ENCODE assay signal across 24 mouse cellular contexts in the genomic region with DNA sequence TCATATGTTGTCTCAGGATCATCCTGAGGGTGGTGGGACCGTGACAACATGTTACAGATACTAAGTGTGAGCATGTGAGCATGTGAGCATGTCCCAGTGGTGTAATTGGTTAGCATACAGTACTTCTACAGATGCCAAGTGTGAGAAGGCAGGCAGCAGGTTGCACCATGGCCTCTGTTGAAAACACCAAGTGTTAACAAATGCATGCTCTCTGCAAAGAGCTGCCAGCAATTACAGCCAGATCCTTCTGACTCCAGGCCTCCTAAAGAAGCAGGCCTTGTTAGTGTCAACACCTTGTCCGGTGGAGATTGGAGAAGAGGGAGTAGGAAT. TPM values are rescaled to one million over a fixed set of nuclear protein-coding genes. Genes with fewer than 3 reads are reported as not detected.
A peak's percentile ranks its signal among the peaks of the same experiment; 100 is the strongest.
DNase-seq lines count a peak whose midpoint lies in the region; ATAC-seq and TF ChIP-seq lines count a peak whose summit lies in the region.
"Had no signal": no experiment of that assay in that cellular context is flagged by ENCODE, and none has a peak within 500 bp of the region (broad histone marks: within the 10 kb centered on the region; RNA-seq: fewer than 3 reads in every experiment).

No protein-coding gene starts in this region.

- no peak for TF ChIP-seq CTCF in forebrain, postnatal 0 days (IDR thresholded peaks at IDR 0.05; ENCODE audit: low read depth)

- no peak overlapping the region for H3K4me3 ChIP-seq in forebrain, postnatal 0 days (ENCODE audit: low read depth, low read length)
- no peak overlapping the region for H3K4me3 ChIP-seq in forebrain, embryonic 12.5 days (replicated peaks)
- no peak overlapping the region for H3K4me3 ChIP-seq in neural tube, embryonic 13.5 days
- H3K4me3 ChIP-seq in neural tube, embryonic 15.5 days (replicated peaks): no peak overlapping the region
- no peak overlapping the region for H3K4me3 ChIP-seq in liver, embryonic 12.5 days
- H3K4me3 ChIP-seq: embryonic facial prominence, embryonic 12.5 days; heart, adult 2 months; left cerebral cortex, adult 2 months; limb, embryonic 15.5 days; midbrain, embryonic 13.5 days had no signal

- no peaks in the 10 kb centered on the region for H3K27me3 ChIP-seq in forebrain, postnatal 0 days (ENCODE audit: insufficient read depth, low read length)
- H3K27me3 ChIP-seq in forebrain, embryonic 12.5 days: no peaks in the 10 kb centered on the region
- H3K27me3 ChIP-seq in neural tube, embryonic 13.5 days: no peaks in the 10 kb centered on the region
- H3K27me3 ChIP-seq in neural tube, embryonic 15.5 days (replicated peaks): no peaks in the 10 kb centered on the region
- no peaks in the 10 kb centered on the region for H3K27me3 ChIP-seq in liver, embryonic 12.5 days (replicated peaks)
- H3K27me3 ChIP-seq: embryonic facial prominence, embryonic 12.5 days; limb, embryonic 15.5 days; midbrain, embryonic 13.5 days had no signal

- 74% methylated on average over 2 of the region's 2 CpGs for WGBS in forebrain, postnatal 0 days
- WGBS in forebrain, embryonic 12.5 days: 81% methylated on average over 2 of the region's 2 CpGs
- WGBS in neural tube, embryonic 13.5 days: 81% methylated on average over 2 of the region's 2 CpGs
- WGBS in neural tube, embryonic 15.5 days: 80% methylated on average over 2 of the region's 2 CpGs
- WGBS in liver, embryonic 12.5 days (ENCODE audit: insufficient replicate concordance): 70% methylated on average over 2 of the region's 2 CpGs

- no peak overlapping the region for H3K9ac ChIP-seq in forebrain, postnatal 0 days
- no peak overlapping the region for H3K9ac ChIP-seq in forebrain, embryonic 12.5 days
- H3K9ac ChIP-seq in neural tube, embryonic 13.5 days: no peak overlapping the region
- no peak overlapping the region for H3K9ac ChIP-seq in neural tube, embryonic 15.5 days (replicated peaks)
- peak overlapping the region; percentile 66 for H3K9ac ChIP-seq in liver, embryonic 12.5 days
- H3K9ac ChIP-seq: embryonic facial prominence, embryonic 12.5 days; limb, embryonic 15.5 days; midbrain, embryonic 13.5 days had no signal

- no peak overlapping the region for H3K27ac ChIP-seq in forebrain, postnatal 0 days (ENCODE audit: low read depth, low read length)
- H3K27ac ChIP-seq in forebrain, embryonic 12.5 days: no peak overlapping the region
- peak overlapping the region; percentile 67 for H3K27ac ChIP-seq in neural tube, embryonic 13.5 days (replicated peaks)
- H3K27ac ChIP-seq in neural tube, embryonic 15.5 days (replicated peaks): no peak overlapping the region
- peak overlapping the region; percentile 89 for H3K27ac ChIP-seq in liver, embryonic 12.5 days
- H3K27ac ChIP-seq: embryonic facial prominence, embryonic 12.5 days; heart, adult 2 months; hindbrain, postnatal 0 days; left cerebral cortex, adult 2 months; limb, embryonic 15.5 days; midbrain, embryonic 13.5 days had no signal

- no peaks in the 10 kb centered on the region for H3K4me1 ChIP-seq in forebrain, postnatal 0 days (ENCODE audit: insufficient read depth)
- no peaks in the 10 kb centered on the region for H3K4me1 ChIP-seq in forebrain, embryonic 12.5 days
- peaks cover 27% of the 10 kb centered on the region for H3K4me1 ChIP-seq in neural tube, embryonic 13.5 days (replicated peaks)
- H3K4me1 ChIP-seq in neural tube, embryonic 15.5 days: peaks cover 19% of the 10 kb centered on the region
- H3K4me1 ChIP-seq in liver, embryonic 12.5 days: peaks cover 86% of the 10 kb centered on the region
- H3K4me1 ChIP-seq: embryonic facial prominence, embryonic 12.5 days had no signal

- no peaks in the 10 kb centered on the region for H3K36me3 ChIP-seq in forebrain, postnatal 0 days (ENCODE audit: insufficient read depth)
- H3K36me3 ChIP-seq in forebrain, embryonic 12.5 days (replicated peaks): no peaks in the 10 kb centered on the region
- H3K36me3 ChIP-seq in neural tube, embryonic 13.5 days: no peaks in the 10 kb centered on the region
- no peaks in the 10 kb centered on the region for H3K36me3 ChIP-seq in neural tube, embryonic 15.5 days
- H3K36me3 ChIP-seq in liver, embryonic 12.5 days: no peaks in the 10 kb centered on the region
- H3K36me3 ChIP-seq: embryonic facial prominence, embryonic 12.5 days; limb, embryonic 15.5 days; midbrain, embryonic 13.5 days had no signal

- no peak overlapping the region for H3K4me2 ChIP-seq in forebrain, postnatal 0 days (ENCODE audit: low read depth)
- no peak overlapping the region for H3K4me2 ChIP-seq in forebrain, embryonic 12.5 days
- no peak overlapping the region for H3K4me2 ChIP-seq in neural tube, embryonic 13.5 days
- no peak overlapping the region for H3K4me2 ChIP-seq in neural tube, embryonic 15.5 days
- H3K4me2 ChIP-seq in liver, embryonic 12.5 days: peak overlapping the region; percentile 61; the same call in 1 of the 2 replicates
- H3K4me2 ChIP-seq: embryonic facial prominence, embryonic 12.5 days; limb, embryonic 15.5 days; midbrain, embryonic 13.5 days had no signal

- H3K9me3 ChIP-seq in forebrain, postnatal 0 days (ENCODE audit: low read length): no peaks in the 10 kb centered on the region
- H3K9me3 ChIP-seq in forebrain, embryonic 12.5 days: no peaks in the 10 kb centered on the region
- no peaks in the 10 kb centered on the region for H3K9me3 ChIP-seq in neural tube, embryonic 13.5 days
- no peaks in the 10 kb centered on the region for H3K9me3 ChIP-seq in neural tube, embryonic 15.5 days (replicated peaks)
- no peaks in the 10 kb centered on the region for H3K9me3 ChIP-seq in liver, embryonic 12.5 days (replicated peaks)
- H3K9me3 ChIP-seq: embryonic facial prominence, embryonic 12.5 days; limb, embryonic 15.5 days; midbrain, embryonic 13.5 days had no signal

- no peak for DNase-seq in forebrain, postnatal 0 days
- no peak for DNase-seq in T-cell, adult 2 months (ENCODE audit: low spot score)
- DNase-seq: cerebellum, adult 11-12 months; cerebellum, postnatal 10 days; layer of hippocampus, adult 9-11 months; lung, postnatal 10 days; right cerebral cortex, postnatal 25 days; spleen, adult 18-20 months had no signal

- ATAC-seq in forebrain, postnatal 0 days: peak; percentile 42
- ATAC-seq in forebrain, embryonic 12.5 days (ENCODE audit: low FRiP score): no peak
- no peak for ATAC-seq in neural tube, embryonic 13.5 days (ENCODE audit: low read depth)
- ATAC-seq in neural tube, embryonic 15.5 days (ENCODE audit: low FRiP score): no peak
- ATAC-seq in liver, embryonic 12.5 days: no peak
- 0 out of 2 replicates have a peak, but pooled peaks have one; percentile 15 for ATAC-seq in megakaryocyte-erythroid progenitor cell, adult 5-6 weeks (replicated peaks; ENCODE audit: low FRiP score, low TSS enrichment, poor library complexity, severe bottlenecking)
- ATAC-seq in megakaryocyte progenitor cell, adult 5-6 weeks (replicated peaks; ENCODE audit: poor library complexity): no peak
- ATAC-seq: activated CD4-positive, CD25-positive, alpha-beta regulatory T cell, adult 4 months; forebrain, embryonic 14.5 days; hindbrain, postnatal 0 days; midbrain, embryonic 13.5 days had no signal

RNA-seq across cellular contexts. Expression of a gene that starts 36.7 kb away (rescaled TPM):
- 0.08 and 0.81 TPM in 2 replicates for total RNA-seq in forebrain, postnatal 0 days (2014; rRNA removed)
- polyA plus RNA-seq in forebrain, postnatal 0 days (2015; fragmentation: Nextera tagmentation; extraction: Ambion mirVana): 0.16 and 0.29 TPM in 2 replicates
- polyA plus RNA-seq in forebrain, embryonic 12.5 days (2016; fragmentation: Nextera tagmentation; extraction: Ambion mirVana): not detected in 2 replicates
- polyA plus RNA-seq in neural tube, embryonic 13.5 days (2015; fragmentation: Nextera tagmentation; extraction: Ambion mirVana): 0.36 TPM in 1 of 2 replicates, not detected in the other
- polyA plus RNA-seq in neural tube, embryonic 15.5 days (2015; fragmentation: Nextera tagmentation; extraction: Ambion mirVana): 0.35 TPM in 1 of 2 replicates, not detected in the other
- polyA plus RNA-seq in liver, embryonic 12.5 days (2016; fragmentation: Nextera tagmentation; extraction: Ambion mirVana): 15.4 and 17.5 TPM in 2 replicates
- total RNA-seq in megakaryocyte-erythroid progenitor cell, adult 5-6 weeks (2014; fragmentation: Nextera tagmentation): 0.22 TPM in 1 of 2 replicates, not detected in the other
- not detected in 2 replicates for total RNA-seq in megakaryocyte-erythroid progenitor cell, adult 5-6 weeks (2017)
- not detected in 2 replicates for total RNA-seq in megakaryocyte progenitor cell, adult 5-6 weeks (2015)
- not detected in 2 replicates for total RNA-seq in megakaryocyte progenitor cell, adult 5-6 weeks (2017)
- total RNA-seq: hindbrain, postnatal 0 days; monocyte, adult 5-6 weeks had no signal
- polyA plus RNA-seq: embryonic facial prominence, embryonic 12.5 days; hindbrain, embryonic 11.5 days; midbrain, embryonic 13.5 days had no signal

Comparison
In these comparisons a context has a peak if more than half of its experiments do, and no peak if none do; other contexts are left out.
1. ATAC-seq: peak in forebrain, postnatal 0 days (single experiment) and megakaryocyte-erythroid progenitor cell, adult 5-6 weeks (single experiment); none in forebrain, embryonic 12.5 days (single experiment), neural tube, embryonic 13.5 days (single experiment), neural tube, embryonic 15.5 days (single experiment), liver, embryonic 12.5 days (single experiment) and megakaryocyte progenitor cell, adult 5-6 weeks (single experiment).
2. H3K27ac ChIP-seq: peak in neural tube, embryonic 13.5 days (single experiment) and liver, embryonic 12.5 days (single experiment); none in forebrain, postnatal 0 days (single experiment), forebrain, embryonic 12.5 days (single experiment) and neural tube, embryonic 15.5 days (single experiment).
3. RNA of a gene that starts 36.7 kb away (polyA plus RNA-seq): 15.4 to 17.5 TPM in liver, embryonic 12.5 days; 0.36 TPM in neural tube, embryonic 13.5 days, 0.35 TPM in neural tube, embryonic 15.5 days, 0.16 to 0.29 TPM in forebrain, postnatal 0 days and not detected in forebrain, embryonic 12.5 days; every median in the first group is over 10 times any median in the second.